Mouse (Mus musculus) olfactory bulb, adult 2 months (tissue): ENCODE measurements around the gene Stk24.

Experiments
- CTCF ChIP-seq: fragments of 200-500 bp; IDR thresholded peaks from 2 replicates; pipeline ENCODE4 v1.5.1; 2012; ENCODE audit warnings: low read depth, mild to moderate bottlenecking, low read length, moderate library complexity; ENCODE audit not compliant: insufficient read depth
- POLR2A ChIP-seq: fragments of 200-500 bp; IDR thresholded peaks from 2 replicates; pipeline ENCODE4 v1.6.1; 2012; ENCODE audit warnings: mild to moderate bottlenecking, low read depth, low read length, moderate library complexity; ENCODE audit not compliant: insufficient read depth

GRCm38 (mm10) chr14:121314934-121315333 lies 64.9 kb downstream of the Stk24 start:
- no peak for TF ChIP-seq CTCF
- no peak for TF ChIP-seq POLR2A
